Mouse (Mus musculus) intestine, embryonic 14.5 days (tissue): ENCODE results near the gene Igsf9. TPM values are rescaled to one million over a fixed set of nuclear protein-coding genes. Genes with fewer than 3 reads are reported as not detected.

Experiments used
- ATAC-seq: fragments of 200-750 bp; cut with Nextera tagmentation; replicated peaks from 2 replicates; pipeline ENCODE4 v1.8.0; 2017; ENCODE audit warnings: low read depth, moderate number of reproducible peaks, moderate TSS enrichment, moderate library complexity; ENCODE audit not compliant: low FRiP score, low TSS enrichment
- DNase-seq: peaks from one replicate; pipeline ENCODE4 v3.0.0-alpha.2; 2018; ENCODE audit warnings: low spot score
- H3K27ac ChIP-seq: fragments of 300-500 bp; sonication (generic); 2 replicates; pipeline ENCODE4 v1.5.1; 2014; ENCODE audit warnings: low read depth, mild to moderate bottlenecking, control low read depth
- H3K27me3 ChIP-seq: fragments of 300-500 bp; sonication (generic); replicated peaks from 2 replicates; pipeline ENCODE4 v1.6.1; 2014; ENCODE audit warnings: low read length, control low read depth; ENCODE audit not compliant: control insufficient read depth, insufficient read depth
- H3K36me3 ChIP-seq: fragments of 300-500 bp; sonication (generic); 2 replicates; pipeline ENCODE4 v1.6.1; 2014; ENCODE audit warnings: low read length, control low read depth; ENCODE audit not compliant: control insufficient read depth, insufficient read depth
- H3K4me1 ChIP-seq: fragments of 300-500 bp; sonication (generic); replicated peaks from 2 replicates; pipeline ENCODE4 v1.6.1; 2014; ENCODE audit warnings: low read length, control low read depth, mixed read lengths; ENCODE audit not compliant: control insufficient read depth, insufficient read depth
- H3K4me2 ChIP-seq: fragments of 300-500 bp; sonication (generic); 2 replicates; pipeline ENCODE4 v1.6.1; 2014; ENCODE audit warnings: low read length
- H3K4me3 ChIP-seq: fragments of 300-500 bp; sonication (generic); 2 replicates; pipeline ENCODE4 v1.5.1; 2014; ENCODE audit warnings: low read depth, low read length, control low read depth, mixed read lengths
- H3K9ac ChIP-seq: fragments of 300-500 bp; sonication (generic); 2 replicates; pipeline ENCODE4 v1.6.1; 2014; ENCODE audit warnings: mild to moderate bottlenecking, low read length
- H3K9me3 ChIP-seq: fragments of 300-500 bp; sonication (generic); 2 replicates; pipeline ENCODE4 v1.6.1; 2016; ENCODE audit warnings: low read length, control low read depth; ENCODE audit not compliant: control insufficient read depth
- WGBS: fragments of 180-500 bp; shearing (Covaris S2); extraction: QIAGEN DNeasy Blood & Tissue Kit; methylation state at CpG from one replicate; pipeline ENCODE4 v1.1.7; 2014; 5-methylcytosine and 5-hydroxymethylcytosine counted together
- polyA plus RNA-seq: library from polyadenylated mRNA; unstranded; fragments of >200 nt; fragmentation: Nextera tagmentation; extraction: Ambion mirVana; gene quantifications from 2 replicates; pipeline ENCODE4 v1.2.1, GENCODE M21; 2014

Igsf9 gene
- polyA plus RNA-seq, 1 experiment from 2014 or later = 40.9 TPM

DNA sequence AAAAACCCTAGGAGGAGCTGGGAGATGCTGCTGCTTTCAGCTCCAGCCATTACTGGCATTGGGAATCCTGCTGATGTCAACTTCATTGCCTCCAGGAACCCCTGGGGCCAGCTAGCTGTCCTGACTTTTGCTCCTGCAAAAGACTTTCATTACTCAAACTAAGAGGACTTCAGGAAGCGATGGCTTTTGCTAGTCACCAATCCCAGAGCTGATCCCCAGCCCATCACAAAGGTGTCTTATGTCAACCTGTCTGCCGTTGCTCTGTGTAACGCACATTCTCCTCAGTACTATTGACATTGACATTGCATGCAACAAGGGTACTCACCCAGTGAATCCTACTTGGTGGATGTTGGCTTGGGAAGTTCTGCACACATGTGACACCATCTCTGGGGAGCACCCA is 7.4 kb upstream of the Igsf9 start:
- Histone ChIP-seq H3K4me1 (peaks cover 13% of the 10 kb centered on the region), H3K9me3 (no peaks in the 10 kb centered on the region), H3K4me3 (no peak overlapping the region), H3K9ac (no peak overlapping the region), H3K4me2 (no peak overlapping the region), H3K27me3 (no peaks in the 10 kb centered on the region), H3K36me3 (no peaks in the 10 kb centered on the region), H3K27ac (no peak overlapping the region)
- 77% methylated on average over 3 of the region's 3 CpGs for WGBS
- DNase-seq = no peak
- ATAC-seq = no peak

DNA sequence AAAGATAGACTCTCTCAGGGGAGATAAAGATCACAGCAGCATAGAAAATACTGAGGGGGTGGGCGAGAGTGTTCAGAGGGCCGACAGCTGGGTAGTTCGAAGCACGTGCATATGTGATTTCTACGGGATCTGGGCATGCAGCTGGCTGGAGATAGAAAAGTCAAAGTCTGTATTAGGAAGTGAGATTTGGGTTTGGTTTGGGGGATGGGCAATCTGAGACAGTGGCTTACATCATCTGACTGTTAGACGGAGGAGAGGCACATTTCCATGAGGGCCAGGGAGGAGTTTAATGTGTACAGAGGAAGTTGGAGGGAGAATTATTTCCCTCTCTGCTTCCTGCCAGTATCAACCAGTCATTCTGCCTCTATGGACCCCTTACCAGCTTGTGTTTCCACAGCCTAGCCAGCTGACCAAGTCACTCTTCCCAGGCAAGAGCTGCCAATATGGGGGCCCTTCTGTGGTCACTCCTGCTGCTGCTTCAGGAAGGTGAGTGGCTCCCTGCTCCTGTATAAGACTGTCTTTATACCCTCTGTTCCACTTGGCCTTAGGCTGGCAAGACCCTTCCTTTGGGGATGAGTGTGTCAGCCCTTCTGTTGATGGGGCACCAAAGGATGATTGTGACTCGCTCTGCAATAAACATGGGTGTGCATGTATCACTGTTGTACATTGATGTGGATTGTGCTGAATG is 6.4 kb upstream of the Igsf9 start, which contains the start of gene Slamf9:
Gene Slamf9, plus strand, starts transcription at position 305 of the 688 bp plus-strand sequence.
- Histone ChIP-seq H3K9me3 (no peaks in the 10 kb centered on the region), H3K27me3 (no peaks in the 10 kb centered on the region), H3K9ac (no peak within 1 kb of the TSS), H3K4me2 (no peak within 1 kb of the TSS), H3K27ac (no peak within 1 kb of the TSS), H3K36me3 (no peaks in the 10 kb centered on the region), H3K4me1 (0 out of 2 replicates have a peak, but pooled peaks cover 5% of the 10 kb centered on the region), H3K4me3 (no peak within 1 kb of the TSS)
- ATAC-seq (peak; percentile 68), DNase-seq (no peak)
- WGBS = 46% methylated on average over 7 of the region's 7 CpGs

DNA sequence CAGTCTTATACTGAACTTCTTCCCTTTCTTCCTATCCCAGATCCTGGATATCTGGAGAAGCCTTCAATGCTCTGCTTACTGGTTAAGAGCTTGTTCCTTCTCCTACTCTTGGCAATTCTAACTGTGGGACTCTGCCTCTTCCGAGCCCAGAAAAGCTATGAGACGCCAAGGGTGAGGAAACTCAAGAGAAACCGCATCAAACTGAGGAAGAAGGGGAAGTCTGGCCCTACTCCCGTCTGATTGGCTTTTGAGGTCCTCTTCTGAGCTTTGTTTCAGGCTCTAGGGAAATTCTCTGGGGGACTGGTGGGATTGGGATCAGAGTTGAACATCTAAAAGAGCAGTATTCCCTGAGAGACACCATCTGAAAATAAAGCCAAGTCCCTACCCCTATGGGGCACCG is 3.6 kb upstream of the Igsf9 start:
- WGBS = 78% methylated on average over 5 of the region's 5 CpGs
- ATAC-seq = no peak
- Histone ChIP-seq H3K9me3 (no peaks in the 10 kb centered on the region), H3K4me1 (0 out of 2 replicates have a peak, but pooled peaks cover 10% of the 10 kb centered on the region), H3K27me3 (no peaks in the 10 kb centered on the region), H3K9ac (no peak overlapping the region), H3K36me3 (no peaks in the 10 kb centered on the region), H3K4me3 (no peak overlapping the region), H3K27ac (no peak overlapping the region), H3K4me2 (no peak overlapping the region)
- DNase-seq = no peak

DNA sequence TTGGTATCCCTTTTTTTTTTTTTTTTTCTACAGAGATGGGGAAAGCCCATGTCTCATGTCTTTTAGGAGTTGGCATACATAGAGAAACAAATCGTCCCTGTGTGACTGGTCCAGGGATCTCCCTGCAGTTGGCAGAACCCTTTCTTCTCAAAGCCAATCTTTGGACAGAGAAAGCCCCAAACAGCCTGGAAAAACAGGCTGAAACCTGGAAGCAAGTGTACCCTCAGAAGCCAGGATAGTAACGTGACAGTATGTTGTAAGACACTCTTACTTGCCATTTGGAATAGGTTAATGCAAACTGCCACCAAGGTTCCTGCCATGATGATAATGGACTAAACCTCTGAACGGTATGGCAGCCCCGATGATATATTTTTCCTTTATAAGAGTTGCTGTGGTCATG is 1.2 kb upstream of the Igsf9 start:
- 86% methylated on average over 4 of the region's 4 CpGs for WGBS
- Histone ChIP-seq H3K9ac (no peak overlapping the region), H3K27me3 (no peaks in the 10 kb centered on the region), H3K4me1 (peaks cover 15% of the 10 kb centered on the region; the same call in 1 of the 2 replicates), H3K4me3 (no peak overlapping the region), H3K9me3 (no peaks in the 10 kb centered on the region), H3K4me2 (no peak overlapping the region), H3K36me3 (peaks cover 10% of the 10 kb centered on the region), H3K27ac (no peak overlapping the region)
- no peak for ATAC-seq
- DNase-seq = no peak

DNA sequence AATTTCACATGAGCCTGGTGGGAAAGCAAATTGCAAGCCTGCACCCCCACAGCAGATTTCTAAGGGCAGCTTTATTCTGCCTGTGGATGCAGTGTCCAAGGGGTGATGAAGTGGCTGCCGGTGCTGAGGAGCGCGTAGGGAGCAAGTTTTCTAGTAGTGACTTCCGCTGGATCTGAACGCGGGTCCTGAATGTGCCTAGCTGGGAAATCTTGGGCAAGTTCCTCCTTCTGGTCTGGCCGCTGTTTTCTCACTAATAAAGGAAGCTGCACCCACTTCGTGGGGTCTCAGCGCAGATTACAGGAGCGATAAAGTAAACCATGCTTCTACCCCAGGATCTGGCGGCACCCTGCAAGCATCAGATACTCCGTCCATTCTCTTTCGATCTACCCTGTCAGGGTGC is 477 bp upstream of the Igsf9 start:
- peaks cover 12% of the 10 kb centered on the region for H3K36me3 ChIP-seq
- H3K4me2 ChIP-seq = peak overlapping the region; percentile 77
- peak overlapping the region; percentile 66 for H3K4me3 ChIP-seq
- no peak for DNase-seq
- no peaks in the 10 kb centered on the region for H3K27me3 ChIP-seq
- ATAC-seq = no peak
- no peaks in the 10 kb centered on the region for H3K9me3 ChIP-seq
- H3K4me1 ChIP-seq = peaks cover 19% of the 10 kb centered on the region
- H3K9ac ChIP-seq = peak overlapping the region; percentile 17
- WGBS = 8% methylated on average over 13 of the region's 13 CpGs
- peak overlapping the region; percentile 67; the same call in 1 of the 2 replicates for H3K27ac ChIP-seq

DNA sequence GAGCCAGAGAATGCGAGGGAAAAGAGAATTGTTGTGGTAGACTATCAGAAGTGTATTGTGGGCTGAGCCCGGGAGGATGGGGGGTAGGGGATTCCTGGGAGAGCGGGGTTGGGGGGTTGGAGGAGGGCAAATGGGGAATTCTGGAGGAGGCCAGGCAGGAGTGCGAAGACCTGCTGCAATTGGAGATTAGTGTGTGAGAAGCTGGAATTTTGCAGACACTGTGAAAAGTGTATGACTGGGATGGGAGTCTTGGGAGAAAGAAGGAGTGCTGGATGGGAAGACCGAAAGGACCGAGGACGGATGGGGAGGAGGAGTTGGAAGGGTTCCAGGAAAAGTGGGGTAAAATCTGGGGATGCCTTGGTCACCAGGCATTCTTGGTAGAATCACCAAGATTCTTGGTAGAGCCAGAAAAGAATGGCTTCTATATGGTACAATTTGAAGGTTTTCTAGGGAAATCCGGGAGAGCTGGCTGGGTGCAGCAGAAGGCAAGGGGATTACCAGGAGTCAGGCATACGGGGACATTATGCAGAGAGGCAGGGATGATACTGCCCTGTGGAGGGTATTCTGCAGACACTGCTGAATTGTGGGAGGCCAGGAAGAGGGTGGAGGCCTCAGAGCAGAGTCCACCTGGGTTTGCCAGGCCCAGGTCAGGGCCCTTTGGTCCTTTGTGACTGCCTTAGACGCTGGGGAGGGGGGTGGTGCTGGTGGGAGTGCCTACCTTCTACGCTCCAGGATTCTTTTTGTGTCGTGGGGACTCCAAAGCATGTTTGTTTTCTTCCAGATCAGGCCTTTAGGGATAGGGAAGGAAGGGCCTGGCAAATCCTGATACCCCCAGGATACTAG is 1.2 kb downstream of the Igsf9 start:
- Histone ChIP-seq H3K4me3 (peak overlapping the region; percentile 66), H3K9ac (peak overlapping the region; percentile 51), H3K4me2 (peak overlapping the region; percentile 77), H3K27ac (0 out of 2 replicates have a peak overlapping the region, but pooled peaks have one; percentile 67), H3K9me3 (no peaks in the 10 kb centered on the region), H3K27me3 (no peaks in the 10 kb centered on the region), H3K4me1 (peaks cover 31% of the 10 kb centered on the region), H3K36me3 (peaks cover 27% of the 10 kb centered on the region)
- 6% methylated on average over 12 of the region's 12 CpGs for WGBS
- DNase-seq (no peak), ATAC-seq (no peak)

DNA sequence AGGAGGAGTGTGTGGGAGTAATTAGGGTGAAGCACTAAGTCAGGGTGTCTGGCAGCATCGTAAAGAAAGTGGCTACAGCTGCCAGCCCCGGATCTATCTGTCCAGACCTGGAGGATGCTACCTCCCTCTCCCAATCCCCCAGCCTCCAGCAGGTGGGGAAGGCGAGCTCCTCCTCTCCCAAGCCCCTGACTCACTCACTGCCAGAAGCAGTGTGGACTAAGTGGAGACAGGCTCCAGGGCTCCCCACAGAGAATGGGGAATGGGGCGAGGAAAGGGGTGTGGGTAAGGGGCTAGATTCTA is 1.7 kb downstream of the Igsf9 start:
- Histone ChIP-seq H3K27me3 (no peaks in the 10 kb centered on the region), H3K4me2 (peak overlapping the region; percentile 77), H3K27ac (no peak overlapping the region), H3K4me3 (peak overlapping the region; percentile 66), H3K9ac (0 out of 2 replicates have a peak overlapping the region, but pooled peaks have one; percentile 51), H3K9me3 (no peaks in the 10 kb centered on the region), H3K4me1 (peaks cover 31% of the 10 kb centered on the region), H3K36me3 (peaks cover 30% of the 10 kb centered on the region)
- 17% methylated on average over 4 of the region's 4 CpGs for WGBS
- ATAC-seq (no peak), DNase-seq (no peak)

DNA sequence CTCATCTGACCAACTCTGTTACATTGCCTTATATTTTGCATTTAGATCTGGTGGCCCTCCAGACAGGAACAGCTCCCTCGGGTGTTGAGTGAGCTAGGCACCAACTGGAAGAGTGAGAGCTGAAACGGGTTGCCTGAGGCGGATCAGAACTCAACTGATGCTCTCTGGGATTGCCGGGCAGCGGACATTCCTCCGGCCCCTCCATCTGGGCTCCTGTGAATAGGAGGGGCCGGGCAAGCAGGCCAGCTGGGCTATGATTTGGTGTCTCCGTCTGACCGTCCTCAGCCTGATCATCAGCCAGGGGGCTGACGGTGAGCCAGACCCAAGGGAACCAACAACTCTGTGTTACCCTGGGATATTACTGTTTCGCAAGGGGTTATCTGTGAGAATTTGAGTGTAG is 2.6 kb downstream of the Igsf9 start:
- 53% methylated on average over 11 of the region's 11 CpGs for WGBS
- H3K4me1 ChIP-seq = peaks cover 31% of the 10 kb centered on the region
- no peak overlapping the region for H3K9ac ChIP-seq
- peaks cover 32% of the 10 kb centered on the region for H3K36me3 ChIP-seq
- no peaks in the 10 kb centered on the region for H3K9me3 ChIP-seq
- ATAC-seq = no peak
- H3K27ac ChIP-seq = no peak overlapping the region
- H3K27me3 ChIP-seq = no peaks in the 10 kb centered on the region
- peak overlapping the region; percentile 6; the same call in 1 of the 2 replicates for H3K4me3 ChIP-seq
- H3K4me2 ChIP-seq = peak overlapping the region; percentile 77
- DNase-seq = no peak
